Mouse (Mus musculus) kidney, adult 9 months (tissue): Measurements from ENCODE around the gene Tlr9.

ENCODE experiments used
- DNase-seq: peaks from one replicate; pipeline ENCODE4 v3.0.0; 2022

The Tlr9 gene

GRCm38 (mm10) chr9:106205713-106206290, 16.6 kb upstream of the Tlr9 start:
- DNase-seq, result no peak

GRCm38 (mm10) chr9:106206515-106206914, 15.9 kb upstream of the Tlr9 start:
- no peak for DNase-seq

GRCm38 (mm10) chr9:106208181-106208580, 14.2 kb upstream of the Tlr9 start:
- DNase-seq, result no peak

- DNase-seq, result no peak
Observed at GRCm38 (mm10) chr9:106209954-106210353, 12.4 kb upstream of the Tlr9 start.

GRCm38 (mm10) chr9:106210853-106211609, 11.4 kb upstream of the Tlr9 start:
- DNase-seq, result no peak

- peak; percentile 89 for DNase-seq
Observed at GRCm38 (mm10) chr9:106211680-106212593, 10.5 kb upstream of the Tlr9 start.

GRCm38 (mm10) chr9:106212594-106212981, 9.8 kb upstream of the Tlr9 start:
- DNase-seq, result no peak

- no peak for DNase-seq
Observed at GRCm38 (mm10) chr9:106215341-106216125, 6.9 kb upstream of the Tlr9 start.

GRCm38 (mm10) chr9:106216971-106217370, 5.4 kb upstream of the Tlr9 start:
- DNase-seq, result no peak

- peak; percentile 59 for DNase-seq
Observed at GRCm38 (mm10) chr9:106220894-106221523, 1.4 kb upstream of the Tlr9 start.

GRCm38 (mm10) chr9:106222994-106223393, 596 bp downstream of the Tlr9 start:
- DNase-seq, result no peak

- no peak for DNase-seq
Observed at GRCm38 (mm10) chr9:106225469-106226150, 3.2 kb downstream of the Tlr9 start.

GRCm38 (mm10) chr9:106226151-106226682, 3.8 kb downstream of the Tlr9 start:
- no peak for DNase-seq

GRCm38 (mm10) chr9:106227790-106228429, 5.5 kb downstream of the Tlr9 start:
- DNase-seq, result no peak

- DNase-seq, result no peak
Observed at GRCm38 (mm10) chr9:106230051-106230733, 7.8 kb downstream of the Tlr9 start.

- no peak for DNase-seq
Observed at GRCm38 (mm10) chr9:106230734-106231106, 8.3 kb downstream of the Tlr9 start.

- DNase-seq, result no peak
Observed at GRCm38 (mm10) chr9:106231220-106231619, 8.8 kb downstream of the Tlr9 start.

- no peak for DNase-seq
Observed at GRCm38 (mm10) chr9:106231816-106232215, 9.4 kb downstream of the Tlr9 start.

- DNase-seq, result no peak
Observed at GRCm38 (mm10) chr9:106232956-106233355, 10.6 kb downstream of the Tlr9 start.

- DNase-seq, result no peak
Observed at GRCm38 (mm10) chr9:106233953-106234352, 11.6 kb downstream of the Tlr9 start.
